Mouse (Mus musculus) thymus, postnatal 25 days (tissue): ENCODE results near the gene Pole4.
"Not testable (repeated sequence)": the region's sequence is repeated elsewhere in the genome, so short reads cannot be mapped to it uniquely, and the experiment has no call there.

Experiments used
- DNase-seq: peaks from one replicate; pipeline ENCODE4 v3.0.0; 2022

Pole4 gene

GRCm38 (mm10) chr6:82714841-82715240, 9.7 kb upstream of the Pole4 start:
- DNase-seq, result no peak

- peak; percentile 74 for DNase-seq
Measured at GRCm38 (mm10) chr6:82714243-82714642, 9.1 kb upstream of the Pole4 start.

GRCm38 (mm10) chr6:82707742-82708141, 2.6 kb upstream of the Pole4 start:
- no peak for DNase-seq

- DNase-seq, result no peak
Measured at GRCm38 (mm10) chr6:82707241-82707640, 2.1 kb upstream of the Pole4 start.

GRCm38 (mm10) chr6:82703710-82704109, 1.5 kb downstream of the Pole4 start:
- DNase-seq, result no peak

GRCm38 (mm10) chr6:82702593-82703017, 2.6 kb downstream of the Pole4 start:
- peak; percentile 89 for DNase-seq

- no peak for DNase-seq
Measured at GRCm38 (mm10) chr6:82701296-82701695, 3.9 kb downstream of the Pole4 start.

- no peak for DNase-seq
Measured at GRCm38 (mm10) chr6:82699831-82700230, 5.3 kb downstream of the Pole4 start.

GRCm38 (mm10) chr6:82696736-82697135, 8.4 kb downstream of the Pole4 start:
- DNase-seq, result no peak

- DNase-seq, result no peak
Measured at GRCm38 (mm10) chr6:82694668-82695067, 10.5 kb downstream of the Pole4 start.

- DNase-seq, result no peak
Measured at GRCm38 (mm10) chr6:82689474-82689873, 15.7 kb downstream of the Pole4 start.

- not testable (repeated sequence) for DNase-seq
Measured at GRCm38 (mm10) chr6:82688586-82688985, 16.6 kb downstream of the Pole4 start.

GRCm38 (mm10) chr6:82684136-82684535, 21.0 kb downstream of the Pole4 start:
- no peak for DNase-seq

GRCm38 (mm10) chr6:82679286-82679685, 25.9 kb downstream of the Pole4 start:
- DNase-seq, result not testable (repeated sequence)

- DNase-seq, result not testable (repeated sequence)
Measured at GRCm38 (mm10) chr6:82677629-82678028, 27.5 kb downstream of the Pole4 start.

- DNase-seq, result no peak
Measured at GRCm38 (mm10) chr6:82666480-82666879, 38.7 kb downstream of the Pole4 start.

GRCm38 (mm10) chr6:82653169-82653525, 52.0 kb downstream of the Pole4 start:
- DNase-seq, result no peak

- peak; percentile 99 for DNase-seq
Measured at GRCm38 (mm10) chr6:82652521-82653168, 52.5 kb downstream of the Pole4 start.

- no peak for DNase-seq
Measured at GRCm38 (mm10) chr6:82649096-82649495, 56.1 kb downstream of the Pole4 start.

- no peak for DNase-seq
Measured at GRCm38 (mm10) chr6:82647940-82648655, 57.1 kb downstream of the Pole4 start.

GRCm38 (mm10) chr6:82647001-82647400, 58.2 kb downstream of the Pole4 start:
- no peak for DNase-seq

- DNase-seq, result no peak
Measured at GRCm38 (mm10) chr6:82640046-82640445, 65.1 kb downstream of the Pole4 start.

- DNase-seq, result not testable (repeated sequence)
Measured at GRCm38 (mm10) chr6:82625331-82625730, 79.8 kb downstream of the Pole4 start.

GRCm38 (mm10) chr6:82613201-82613600, 92.0 kb downstream of the Pole4 start:
- DNase-seq, result no peak

- DNase-seq, result no peak
Measured at GRCm38 (mm10) chr6:82611049-82611448, 94.1 kb downstream of the Pole4 start.
